Mouse (Mus musculus): ENCODE results near the gene Spns1. TPM values are rescaled to one million over a fixed set of nuclear protein-coding genes. Genes with fewer than 3 reads are reported as not detected.
A peak's percentile ranks its signal among the peaks of the same experiment; 100 is the strongest.
"Not testable (repeated sequence)": the region's sequence is repeated elsewhere in the genome, so short reads cannot be mapped to it uniquely, and the experiment has no call there.

Spns1 gene
- polyA plus RNA-seq, 1 experiment from 2014 or later, result 53.7 TPM

DNA sequence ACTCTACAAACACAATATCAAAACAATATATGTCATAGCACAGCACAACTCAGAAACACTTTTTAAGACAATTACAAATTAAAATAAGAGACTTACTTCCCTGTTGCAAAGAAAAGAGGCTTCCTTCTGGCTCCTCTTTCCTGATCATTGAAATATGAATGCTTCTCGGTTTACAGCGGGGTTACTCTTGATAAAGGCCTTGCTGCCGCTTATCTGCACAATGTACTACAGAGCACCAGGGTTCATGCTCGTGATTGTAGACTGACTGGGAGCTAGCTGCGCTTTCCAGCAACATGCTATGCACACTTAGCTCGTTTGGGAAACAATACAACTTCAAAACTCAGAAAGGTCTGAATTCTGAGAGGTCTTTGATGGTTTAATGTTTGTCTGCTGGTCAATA lies 20.0 kb upstream of the Spns1 start:
- no peak for DNase-seq (ENCODE audit: low spot score)
- Histone ChIP-seq H3K4me3 (ENCODE audit: low read depth, low read length) (no peak overlapping the region), H3K4me2 (replicated peaks; ENCODE audit: low read depth, low read length) (no peak overlapping the region), H3K36me3 (ENCODE audit: insufficient read depth, low read length) (no peaks in the 10 kb centered on the region), H3K27ac (ENCODE audit: low read length) (no peak overlapping the region), H3K9me3 (ENCODE audit: low read length) (no peaks in the 10 kb centered on the region), H3K4me1 (ENCODE audit: insufficient read depth, low read depth, low read length) (0 out of 2 replicates have a peak, but pooled peaks cover 3% of the 10 kb centered on the region), H3K9ac (replicated peaks; ENCODE audit: low read depth) (no peak overlapping the region), H3K27me3 (replicated peaks; ENCODE audit: insufficient read depth, low read length) (no peaks in the 10 kb centered on the region)
- ATAC-seq, result no peak
- TF ChIP-seq CTCF (IDR thresholded peaks at IDR 0.05) (no peak), EP300 (IDR thresholded peaks at IDR 0.05) (no peak)
- WGBS, result 58% methylated on average over 6 of the region's 6 CpGs

DNA sequence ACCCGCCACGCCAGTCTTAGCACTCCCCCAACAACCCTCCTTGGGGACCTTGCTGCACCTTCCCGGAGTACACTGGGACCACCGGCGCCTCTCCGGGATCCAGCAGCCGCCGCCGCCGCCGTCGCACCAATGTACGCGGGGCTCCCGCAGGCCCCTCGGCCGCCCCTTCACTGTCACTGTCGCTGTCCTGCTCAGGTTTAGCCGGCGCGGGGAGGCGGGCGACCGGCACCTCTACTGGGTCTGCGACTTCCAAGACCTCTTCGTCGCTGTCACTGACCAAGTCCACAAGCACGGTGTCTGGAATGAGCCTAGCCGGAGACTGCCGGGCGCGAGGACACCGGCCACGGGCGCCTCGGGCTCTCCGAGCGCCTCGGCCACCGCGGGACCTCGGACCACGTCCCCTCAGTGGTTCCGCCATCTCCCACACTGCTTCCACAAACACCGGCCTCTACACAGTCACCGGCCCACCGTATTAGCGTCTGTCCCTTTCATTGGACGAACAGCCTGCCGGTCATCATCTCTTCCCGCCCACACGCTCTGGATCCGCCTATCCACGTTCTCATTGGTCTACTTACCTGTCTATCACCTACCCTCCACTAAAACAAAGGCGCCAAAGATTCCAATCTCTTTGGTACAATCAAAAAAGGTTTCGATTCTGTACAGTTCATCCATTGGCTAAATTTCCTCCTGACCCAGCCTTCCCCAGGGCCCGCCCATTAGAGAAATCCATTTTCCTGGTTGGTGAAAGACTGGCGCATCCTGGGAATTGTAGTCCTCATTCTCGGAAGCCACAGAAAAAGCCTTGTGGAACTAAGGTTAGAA lies 19.3 kb upstream of the Spns1 start, which contains the start of gene Nfatc2ip:
TSS of gene Nfatc2ip (minus strand) at position 440 of the 822 bp plus-strand sequence.
- H3K4me1 ChIP-seq (ENCODE audit: insufficient read depth, low read depth, low read length), result 0 out of 2 replicates have a peak, but pooled peaks cover 3% of the 10 kb centered on the region
- WGBS, result under 1% methylated on average over 54 of the region's 59 CpGs
- no peaks in the 10 kb centered on the region for H3K36me3 ChIP-seq (ENCODE audit: insufficient read depth, low read length)
- peak within 1 kb of the TSS; percentile 95 for H3K4me2 ChIP-seq (replicated peaks; ENCODE audit: low read depth, low read length)
- ATAC-seq (peak; percentile 100), DNase-seq (ENCODE audit: low spot score) (peak; percentile 100)
- peak within 1 kb of the TSS; percentile 74 for H3K27ac ChIP-seq (ENCODE audit: low read length)
- peak within 1 kb of the TSS; percentile 78 for H3K9ac ChIP-seq (replicated peaks; ENCODE audit: low read depth)
- TF ChIP-seq CTCF (IDR thresholded peaks at IDR 0.05) (no peak), EP300 (IDR thresholded peaks at IDR 0.05) (0 out of 2 replicates have a peak, but pooled peaks have one; percentile 27)
- H3K9me3 ChIP-seq (ENCODE audit: low read length), result no peaks in the 10 kb centered on the region
- H3K4me3 ChIP-seq (ENCODE audit: low read depth, low read length), result peak within 1 kb of the TSS; percentile 82
- H3K27me3 ChIP-seq (replicated peaks; ENCODE audit: insufficient read depth, low read length), result no peaks in the 10 kb centered on the region

DNA sequence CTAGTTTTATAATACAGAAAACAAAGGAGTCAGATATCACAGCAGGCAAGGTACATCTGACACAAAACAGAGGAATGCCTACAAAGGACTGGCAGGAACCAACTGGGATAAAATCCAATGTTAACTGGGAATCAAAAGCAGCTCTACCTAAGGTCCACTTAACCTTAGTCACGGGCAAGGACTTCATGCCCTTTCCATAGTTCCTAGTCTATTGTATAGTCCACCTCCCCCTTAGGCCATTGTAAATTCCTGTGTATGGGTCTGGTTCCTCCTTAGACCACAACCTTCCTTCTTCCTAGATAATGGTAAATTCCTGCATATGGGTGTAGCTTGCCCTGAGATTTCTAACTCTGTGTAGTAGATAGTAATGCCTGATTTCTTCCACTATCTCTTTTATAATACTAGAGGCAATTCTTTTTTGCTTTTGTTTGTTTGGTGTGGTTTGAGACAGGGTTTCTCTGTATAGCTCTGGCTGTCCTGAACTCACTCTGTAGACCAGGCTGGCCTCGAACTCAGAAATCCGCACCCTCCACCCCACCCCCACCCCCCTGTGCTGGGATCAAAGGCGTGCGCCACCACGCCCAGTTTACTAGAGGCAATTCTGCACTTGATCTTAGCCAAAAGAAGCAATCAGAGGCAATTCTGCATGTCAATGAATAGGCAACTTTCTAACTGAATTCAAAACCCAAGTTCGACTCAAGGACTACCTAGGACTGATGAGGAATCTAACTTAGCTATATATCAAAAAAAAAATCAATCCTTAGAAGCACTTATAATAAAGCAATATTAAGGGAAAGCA lies 15.0 kb upstream of the Spns1 start:
- H3K4me3 ChIP-seq (ENCODE audit: low read depth, low read length); H3K4me2 ChIP-seq (replicated peaks; ENCODE audit: low read depth, low read length); H3K4me1 ChIP-seq (ENCODE audit: insufficient read depth, low read depth, low read length); H3K27me3 ChIP-seq (replicated peaks; ENCODE audit: insufficient read depth, low read length); DNase-seq (ENCODE audit: low spot score); ATAC-seq; H3K9ac ChIP-seq (replicated peaks; ENCODE audit: low read depth); H3K9me3 ChIP-seq (ENCODE audit: low read length); H3K27ac ChIP-seq (ENCODE audit: low read length): not testable (repeated sequence)
- H3K36me3 ChIP-seq (ENCODE audit: insufficient read depth, low read length), result 0 out of 2 replicates have a peak, but pooled peaks cover 10% of the 10 kb centered on the region
- WGBS, result 91% methylated on average over 7 of the region's 7 CpGs

DNA sequence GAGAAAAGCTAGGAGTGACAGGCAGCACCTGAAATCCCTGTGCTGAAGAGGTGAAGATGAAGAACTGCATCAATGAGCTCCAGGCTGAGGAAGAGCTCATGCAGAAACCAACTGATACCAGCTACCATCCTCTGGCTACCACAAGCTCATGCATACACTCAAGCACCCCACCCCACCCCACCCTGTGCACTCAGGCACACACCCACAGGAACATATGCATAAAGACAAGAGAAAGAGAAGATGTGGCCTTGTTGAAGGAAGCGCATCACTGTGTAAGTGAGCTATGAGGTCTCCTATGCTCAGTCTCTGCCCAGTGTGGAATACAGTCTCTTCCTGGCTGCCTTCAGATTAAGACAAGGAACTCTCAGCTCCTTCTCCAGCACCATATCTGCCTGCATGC lies 10.9 kb upstream of the Spns1 start:
- Histone ChIP-seq H3K36me3 (ENCODE audit: insufficient read depth, low read length) (0 out of 2 replicates have a peak, but pooled peaks cover 10% of the 10 kb centered on the region), H3K9me3 (ENCODE audit: low read length) (no peaks in the 10 kb centered on the region), H3K27me3 (replicated peaks; ENCODE audit: insufficient read depth, low read length) (no peaks in the 10 kb centered on the region), H3K4me3 (ENCODE audit: low read depth, low read length) (no peak overlapping the region), H3K27ac (ENCODE audit: low read length) (no peak overlapping the region), H3K4me1 (ENCODE audit: insufficient read depth, low read depth, low read length) (no peaks in the 10 kb centered on the region), H3K9ac (replicated peaks; ENCODE audit: low read depth) (no peak overlapping the region), H3K4me2 (replicated peaks; ENCODE audit: low read depth, low read length) (no peak overlapping the region)
- 94% methylated on average over 1 of the region's 1 CpGs for WGBS
- DNase-seq (ENCODE audit: low spot score) (no peak), ATAC-seq (no peak)
- TF ChIP-seq CTCF (IDR thresholded peaks at IDR 0.05), result no peak
- TF ChIP-seq EP300 (IDR thresholded peaks at IDR 0.05), result no peak

DNA sequence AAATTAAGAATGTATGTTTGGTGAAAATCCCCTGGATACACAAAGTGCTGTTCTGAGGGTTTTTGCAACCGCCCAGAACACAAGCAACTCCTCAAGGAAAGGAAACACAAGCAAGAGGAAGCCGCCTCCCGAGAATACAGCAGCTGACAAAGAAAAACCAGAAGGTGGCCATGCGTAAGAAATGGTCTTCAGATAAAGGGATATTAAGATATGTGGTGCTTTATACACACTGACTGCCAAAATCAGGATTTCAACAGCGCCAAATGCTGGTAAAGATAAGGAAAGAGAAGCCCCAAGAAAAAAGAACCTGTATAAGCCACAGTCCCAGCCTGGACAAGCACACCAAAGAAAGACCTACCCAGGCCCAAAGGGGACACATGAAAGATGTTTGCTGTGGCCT lies 6.3 kb upstream of the Spns1 start:
- Histone ChIP-seq H3K27me3 (replicated peaks; ENCODE audit: insufficient read depth, low read length) (no peaks in the 10 kb centered on the region), H3K4me3 (ENCODE audit: low read depth, low read length) (no peak overlapping the region), H3K4me2 (replicated peaks; ENCODE audit: low read depth, low read length) (no peak overlapping the region), H3K36me3 (ENCODE audit: insufficient read depth, low read length) (0 out of 2 replicates have a peak, but pooled peaks cover 7% of the 10 kb centered on the region), H3K27ac (ENCODE audit: low read length) (no peak overlapping the region), H3K9me3 (ENCODE audit: low read length) (no peaks in the 10 kb centered on the region), H3K9ac (replicated peaks; ENCODE audit: low read depth) (no peak overlapping the region), H3K4me1 (ENCODE audit: insufficient read depth, low read depth, low read length) (no peaks in the 10 kb centered on the region)
- DNase-seq (ENCODE audit: low spot score) (no peak), ATAC-seq (no peak)
- no peak for TF ChIP-seq EP300 (IDR thresholded peaks at IDR 0.05)
- no peak for TF ChIP-seq CTCF (IDR thresholded peaks at IDR 0.05)
- WGBS, result 84% methylated on average over 5 of the region's 5 CpGs

DNA sequence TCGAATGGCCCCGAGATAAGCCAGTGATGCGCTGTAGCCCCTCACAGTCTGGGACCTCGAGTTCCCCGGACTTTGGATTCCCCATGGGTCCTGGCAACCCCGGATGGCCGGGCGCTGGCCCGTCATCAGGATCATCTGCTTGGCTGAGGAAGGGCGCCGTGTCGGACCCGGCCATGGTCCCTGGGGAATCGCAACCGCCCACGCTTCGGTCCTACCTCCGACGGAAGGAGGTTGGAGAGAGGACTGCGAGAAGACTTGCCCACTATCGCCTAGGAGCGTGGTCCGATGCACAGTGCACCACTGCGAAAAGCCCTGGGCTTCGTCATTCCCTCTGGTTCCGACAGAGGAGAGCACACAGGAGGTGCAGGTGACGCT lies 360 bp downstream of the Spns1 start:
- H3K9ac ChIP-seq (replicated peaks; ENCODE audit: low read depth), result peak overlapping the region; percentile 92
- H3K4me2 ChIP-seq (replicated peaks; ENCODE audit: low read depth, low read length), result peak overlapping the region; percentile 87
- peaks cover 9% of the 10 kb centered on the region; the same call in 1 of the 2 replicates for H3K36me3 ChIP-seq (ENCODE audit: insufficient read depth, low read length)
- TF ChIP-seq EP300 (IDR thresholded peaks at IDR 0.05) (no peak), CTCF (IDR thresholded peaks at IDR 0.05) (no peak)
- peaks cover 6% of the 10 kb centered on the region; the same call in 1 of the 2 replicates for H3K4me1 ChIP-seq (ENCODE audit: insufficient read depth, low read depth, low read length)
- H3K9me3 ChIP-seq (ENCODE audit: low read length), result no peaks in the 10 kb centered on the region
- DNase-seq (ENCODE audit: low spot score) (no peak), ATAC-seq (peak; percentile 39)
- peak overlapping the region; percentile 69 for H3K4me3 ChIP-seq (ENCODE audit: low read depth, low read length)
- 2% methylated on average over 27 of the region's 27 CpGs for WGBS
- no peaks in the 10 kb centered on the region for H3K27me3 ChIP-seq (replicated peaks; ENCODE audit: insufficient read depth, low read length)
- H3K27ac ChIP-seq (ENCODE audit: low read length), result peak overlapping the region; percentile 51

Data from lung, postnatal 0 days (tissue).